Mouse (Mus musculus) kidney, adult 18-20 months (tissue): ENCODE data around the gene Gm14418.

Source experiments
- DNase-seq: peaks from one replicate; pipeline ENCODE4 v3.0.0; 2021

The Gm14418 gene

DNA sequence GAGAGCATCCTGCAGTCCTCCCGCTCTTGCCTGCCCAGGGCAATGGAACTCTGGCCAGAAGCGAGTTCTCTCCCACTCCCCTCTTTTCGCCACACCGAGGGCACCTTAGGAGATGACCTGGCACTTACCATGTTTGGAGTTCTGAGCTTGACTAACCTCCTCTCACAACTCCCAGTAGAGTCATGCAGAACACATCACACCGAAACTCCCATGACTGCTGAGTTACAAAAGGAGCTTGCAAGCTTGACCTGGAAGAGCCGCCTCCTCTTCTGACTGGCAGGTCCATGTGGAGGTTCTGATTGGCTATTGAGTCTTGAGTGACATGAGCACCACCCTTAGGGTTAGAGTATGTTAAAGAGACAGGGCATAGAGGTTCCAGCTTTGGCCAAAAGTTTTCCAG lies at the start of gene Gm14418:
TSS of gene Gm14418 (minus strand) at position 225 of the 400 bp plus-strand sequence.
- DNase-seq, result peak; percentile 6
